Mouse (Mus musculus): Measurements from ENCODE around the gene Lrguk.

DNA sequence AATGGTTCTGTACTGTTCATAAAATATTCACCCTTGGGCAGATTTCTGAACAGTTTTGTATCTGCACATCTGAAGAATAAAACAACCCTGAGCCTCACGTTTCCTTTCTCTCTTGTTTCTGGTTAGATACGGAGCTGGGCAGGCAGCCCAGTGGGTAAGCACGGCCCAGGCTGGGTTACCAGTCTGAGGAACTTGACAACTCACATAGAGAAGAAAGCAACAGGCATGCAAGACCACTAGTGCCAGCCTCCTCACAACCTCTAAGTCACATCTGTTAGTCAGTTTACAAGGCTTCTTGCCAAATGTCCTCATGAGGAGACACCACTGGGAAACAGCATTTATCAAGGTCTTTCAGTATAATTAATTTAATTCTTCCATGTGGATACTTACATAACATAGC is 139.6 kb downstream of the Lrguk start:
- no peak for TF ChIP-seq POLR2A (IDR thresholded peaks at IDR 0.05; ENCODE audit: borderline replicate concordance, extremely low read depth, insufficient read depth, insufficient read length, poor library complexity, severe bottlenecking)
- TF ChIP-seq CTCF (IDR thresholded peaks at IDR 0.05; ENCODE audit: borderline replicate concordance, extremely low read depth, insufficient read depth, insufficient read length) = no peak
